Mouse (Mus musculus) kidney, postnatal 25 days (tissue): ENCODE data around the gene Srsf2.
"Not testable (repeated sequence)": the region's sequence is repeated elsewhere in the genome, so short reads cannot be mapped to it uniquely, and the experiment has no call there.

Source experiments
- DNase-seq, 2 experiments: peaks; one replicate each; pipeline ENCODE4 v3.0.0; 2021; ENCODE audit warnings: mixed read lengths in 2 of 2

Srsf2 gene

DNA sequence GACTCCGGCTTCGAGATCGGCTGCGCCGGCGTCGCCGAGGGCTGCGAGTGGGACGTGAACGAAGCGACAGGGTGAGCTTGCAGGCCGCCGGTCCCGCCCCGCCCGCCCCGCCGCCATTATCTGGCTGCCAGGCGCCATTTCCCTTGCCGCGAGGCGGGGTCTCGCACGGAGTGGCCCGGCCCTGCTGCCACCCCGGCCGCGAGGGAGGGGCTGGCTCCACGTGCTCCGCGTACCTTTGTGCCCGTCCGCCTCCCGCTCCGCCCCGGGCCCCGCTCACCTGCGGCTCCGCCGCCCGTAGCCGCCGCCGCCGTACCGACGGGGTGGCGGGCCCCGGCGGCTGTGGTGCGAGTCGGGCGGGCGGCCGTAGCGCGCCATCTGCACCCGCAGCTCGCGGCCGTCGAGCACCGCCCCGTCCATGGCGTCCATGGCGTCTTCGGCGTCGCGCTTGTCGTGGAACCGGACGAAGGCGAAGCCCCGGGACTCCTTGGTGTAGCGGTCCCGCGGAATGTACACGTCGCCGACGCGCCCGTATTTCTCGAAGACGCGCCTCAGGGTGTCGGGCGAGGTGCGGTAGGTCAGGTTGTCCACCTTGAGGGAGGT, 503 bp downstream of the Srsf2 start, which contains the start of gene Mfsd11:
Gene Mfsd11 (plus strand): TSS at position 150 of the 600 bp plus-strand sequence.
- peak; percentile 85 to 94 for DNase-seq

GRCm38 (mm10) chr11:116851576-116852290, 1.2 kb downstream of the Srsf2 start:
- DNase-seq: peak; percentile 65 to 84

DNA sequence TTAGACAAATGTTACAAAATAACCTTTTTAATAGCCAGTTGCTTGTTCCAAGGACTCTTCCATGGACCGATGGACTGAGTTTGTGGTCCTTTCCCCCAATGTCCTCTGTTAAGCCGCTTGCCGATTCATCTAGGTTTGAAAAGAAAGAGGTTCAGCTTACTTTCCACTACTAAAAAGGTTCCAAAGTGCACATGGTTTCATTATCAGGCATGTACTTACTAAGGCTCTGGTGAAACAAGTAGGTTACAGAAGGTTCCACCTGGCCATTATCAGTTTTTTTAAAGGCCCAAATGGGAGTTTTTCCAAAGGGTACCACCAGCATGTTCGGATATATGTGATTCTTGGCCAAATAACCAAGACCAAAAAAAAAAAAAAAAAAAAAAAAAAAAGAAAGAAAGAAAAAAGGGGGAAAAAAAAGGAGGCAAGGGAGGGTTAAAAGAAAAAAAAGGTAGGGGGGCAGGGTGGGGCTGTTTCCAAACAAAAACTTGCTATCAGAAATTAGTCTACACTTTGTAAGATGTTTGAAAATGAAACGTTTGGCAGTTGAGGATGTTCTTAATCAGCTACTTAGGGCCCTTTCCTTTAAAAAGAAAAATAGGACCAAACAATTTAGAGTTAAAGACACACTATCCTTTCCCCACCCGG, 1.9 kb downstream of the Srsf2 start:
- no peak for DNase-seq

GRCm38 (mm10) chr11:116850085-116850484, 2.8 kb downstream of the Srsf2 start:
- no peak for DNase-seq

- DNase-seq: no peak
Observed at GRCm38 (mm10) chr11:116849587-116849986, 3.3 kb downstream of the Srsf2 start.

- DNase-seq: not testable (repeated sequence)
Observed at GRCm38 (mm10) chr11:116848877-116849178, 4.1 kb downstream of the Srsf2 start.

DNA sequence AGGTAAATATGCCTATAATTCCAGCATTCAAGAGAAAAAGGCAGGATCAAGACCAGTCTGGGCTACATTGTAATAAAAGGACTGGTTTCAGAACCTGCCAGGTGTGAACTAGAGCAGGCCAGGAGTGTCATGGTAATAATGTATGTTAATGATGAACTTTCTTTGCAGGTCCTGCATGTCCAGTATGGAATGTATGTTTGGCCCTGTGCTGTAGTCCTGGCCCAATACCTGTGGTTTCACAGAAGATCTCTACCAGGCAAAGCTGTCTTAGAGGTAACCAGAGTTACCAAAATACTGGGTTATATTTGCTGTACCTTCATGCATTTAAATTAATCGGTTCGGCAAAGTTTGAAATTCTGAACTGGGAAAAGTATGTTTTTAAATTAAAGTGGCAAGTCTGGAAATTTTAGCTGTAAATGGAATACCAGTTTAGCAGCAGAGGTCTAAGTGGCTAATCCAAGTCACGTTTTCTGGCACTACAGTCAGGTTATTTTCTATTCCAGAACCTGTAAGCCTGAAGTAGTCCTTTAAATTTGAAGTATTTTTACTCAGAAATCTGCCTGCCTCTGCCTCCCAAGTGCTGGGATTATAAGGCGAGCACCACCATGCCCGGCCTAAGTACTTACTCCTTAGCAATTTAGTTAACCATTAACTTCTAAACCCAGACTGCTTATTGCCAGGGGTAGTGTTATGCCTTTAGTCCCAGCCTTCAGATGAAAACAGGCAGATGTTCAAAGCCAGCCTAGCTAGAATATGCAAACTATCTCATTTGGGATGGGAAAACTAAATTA, 4.6 kb downstream of the Srsf2 start:
- DNase-seq: no peak

DNA sequence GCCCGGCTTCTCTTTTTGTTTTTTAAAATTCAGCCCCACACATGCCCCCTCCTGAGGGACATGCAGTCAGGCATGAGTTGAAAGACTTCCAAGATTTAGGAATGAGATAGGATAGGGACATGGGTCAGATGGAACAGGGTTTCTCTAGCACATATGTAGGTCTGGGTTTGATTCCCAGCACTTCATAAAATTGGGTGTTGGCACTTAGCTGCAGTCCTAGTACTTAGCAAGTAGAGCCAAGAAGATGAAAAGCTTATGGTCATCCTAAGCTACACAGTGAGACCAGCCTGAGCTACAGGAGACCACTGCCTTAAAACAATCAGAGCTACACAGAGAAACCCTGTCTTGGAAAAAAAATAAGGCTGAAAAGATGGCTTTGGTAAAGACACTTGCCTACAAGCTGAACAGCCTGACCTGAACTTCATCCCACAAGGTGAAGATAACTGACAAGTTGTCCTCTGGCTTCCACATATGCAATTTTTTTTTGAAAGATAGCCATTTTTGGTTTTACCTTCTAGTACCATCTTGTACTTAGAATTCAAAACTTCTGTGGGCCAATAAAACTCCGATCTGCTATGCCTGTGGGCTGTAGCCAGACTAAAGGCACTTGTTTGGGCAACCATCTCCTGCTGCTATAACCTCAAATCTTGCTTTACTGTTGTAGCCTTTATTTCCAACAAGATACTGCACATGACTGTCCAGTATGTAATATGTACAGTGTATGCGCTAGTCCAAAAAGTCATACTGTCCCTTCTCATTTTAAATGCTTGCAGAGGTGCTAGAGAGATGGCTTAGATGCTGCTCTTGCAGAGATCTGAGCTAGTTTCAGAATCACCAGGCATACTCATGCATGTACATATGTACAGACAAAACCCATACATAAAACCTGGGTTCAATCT, 5.5 kb downstream of the Srsf2 start:
- no peak for DNase-seq

DNA sequence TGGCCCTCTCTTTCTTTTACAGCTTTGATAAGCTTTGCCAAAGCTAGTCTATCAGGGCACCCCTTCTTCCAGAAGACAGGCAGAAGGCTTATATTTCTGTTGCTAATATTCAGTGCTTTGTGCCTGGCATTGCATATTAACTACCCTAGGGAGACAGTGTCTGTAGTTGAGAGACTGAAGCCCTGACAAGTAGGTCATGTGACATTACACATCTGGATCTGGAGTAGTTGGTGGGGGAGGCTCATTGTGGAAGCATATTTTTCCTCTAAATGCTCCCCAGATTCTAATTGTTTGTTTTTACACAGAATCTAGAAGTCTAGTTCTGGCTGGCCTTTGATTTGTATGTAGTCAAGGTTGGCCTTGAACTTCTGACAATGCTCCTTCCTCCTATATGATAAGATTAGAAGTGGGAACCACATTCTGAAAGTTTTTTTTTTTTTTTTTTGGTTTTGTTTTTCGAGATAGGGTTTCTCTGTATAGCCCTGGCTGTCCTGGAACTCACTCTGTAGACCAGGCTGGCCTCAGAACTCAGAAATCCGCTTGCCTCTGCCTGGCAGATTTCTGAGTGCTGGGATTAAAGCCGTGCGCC, 6.2 kb downstream of the Srsf2 start:
- DNase-seq: no peak

DNA sequence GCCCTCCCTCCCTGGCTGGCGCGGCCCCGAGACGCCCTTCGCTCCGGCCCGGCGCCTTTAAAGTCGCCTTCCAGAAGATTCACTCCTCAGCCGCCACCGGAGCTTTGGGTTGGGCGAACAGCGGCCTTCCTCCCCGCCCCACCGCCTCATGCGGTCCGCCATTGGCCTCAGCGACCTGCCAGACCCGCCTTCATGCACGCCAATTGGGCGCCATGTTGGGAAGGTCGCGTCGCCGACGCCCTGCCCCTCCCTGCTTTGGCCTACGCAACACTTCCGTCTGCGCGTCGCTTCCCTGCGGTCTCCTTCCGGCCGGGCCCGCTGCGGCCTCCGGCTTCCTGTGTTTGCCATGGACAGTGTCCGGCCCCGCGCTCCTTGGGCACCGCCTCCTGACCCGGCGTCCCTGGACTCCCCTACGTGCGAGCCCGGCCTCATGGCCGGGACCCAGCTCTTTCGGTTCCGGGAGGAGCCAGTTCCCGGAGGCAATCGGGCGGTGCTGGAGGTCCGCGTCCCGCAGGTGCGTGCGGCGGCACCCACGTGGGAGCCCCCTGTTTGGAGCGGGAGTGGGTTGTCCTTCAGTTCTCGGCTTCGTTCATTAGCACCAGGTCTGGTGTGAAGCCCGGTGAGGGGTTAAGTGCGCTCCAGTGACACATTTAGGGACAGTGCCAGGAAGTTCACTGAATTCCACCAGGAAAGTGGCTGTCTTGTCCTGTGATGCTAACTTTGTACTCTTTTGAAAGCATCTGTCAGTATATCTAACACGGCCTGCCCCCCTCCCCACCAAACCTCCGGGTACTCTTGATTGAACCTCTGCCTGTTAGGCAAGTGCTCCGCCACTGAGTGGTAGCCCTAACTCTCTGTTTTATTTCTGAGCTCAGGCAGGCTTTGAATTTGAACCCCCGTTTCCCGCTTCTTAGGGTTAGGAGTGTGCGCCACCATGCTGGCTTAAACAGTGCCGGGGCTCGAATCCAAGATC, 9.3 kb downstream of the Srsf2 start, which contains the start of the genes Mettl23 and Jmjd6:
Gene Mettl23 (plus strand): TSS at position 18 of the 973 bp plus-strand sequence.
Gene Jmjd6 (minus strand): TSS at position 189 of the 973 bp plus-strand sequence.
- DNase-seq: peak; percentile 96 to 99

- peak; percentile 60 to 83 for DNase-seq
Observed at GRCm38 (mm10) chr11:116842531-116843260, 10.2 kb downstream of the Srsf2 start.

- peak in 1 of 2 experiments; percentile 40 for DNase-seq
Observed at GRCm38 (mm10) chr11:116840748-116841147, 12.1 kb downstream of the Srsf2 start.

DNA sequence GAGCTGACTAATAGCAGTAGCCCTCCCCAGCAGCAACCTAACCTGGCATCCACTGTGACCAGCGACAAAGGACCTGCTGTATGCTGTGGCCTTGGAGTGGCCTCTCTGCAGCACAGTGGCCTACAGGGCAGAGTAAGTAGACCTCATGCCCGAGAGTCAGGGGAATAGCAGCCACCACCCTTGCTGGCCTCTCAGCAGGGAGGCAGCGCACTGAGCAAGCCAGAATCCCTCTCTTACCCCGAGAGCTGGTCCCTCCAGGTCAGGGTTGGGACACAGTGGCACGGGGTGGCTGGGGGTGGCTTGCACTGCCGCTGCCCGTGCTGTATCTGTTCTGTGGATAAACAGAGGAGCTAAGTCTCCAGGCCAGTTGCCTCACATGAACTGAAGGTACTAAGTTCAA, 13.3 kb downstream of the Srsf2 start:
- no peak for DNase-seq

GRCm38 (mm10) chr11:116838936-116839335, 14.0 kb downstream of the Srsf2 start:
- DNase-seq: peak in 1 of 2 experiments; percentile 45

GRCm38 (mm10) chr11:116837441-116837840, 15.5 kb downstream of the Srsf2 start:
- DNase-seq: no peak

DNA sequence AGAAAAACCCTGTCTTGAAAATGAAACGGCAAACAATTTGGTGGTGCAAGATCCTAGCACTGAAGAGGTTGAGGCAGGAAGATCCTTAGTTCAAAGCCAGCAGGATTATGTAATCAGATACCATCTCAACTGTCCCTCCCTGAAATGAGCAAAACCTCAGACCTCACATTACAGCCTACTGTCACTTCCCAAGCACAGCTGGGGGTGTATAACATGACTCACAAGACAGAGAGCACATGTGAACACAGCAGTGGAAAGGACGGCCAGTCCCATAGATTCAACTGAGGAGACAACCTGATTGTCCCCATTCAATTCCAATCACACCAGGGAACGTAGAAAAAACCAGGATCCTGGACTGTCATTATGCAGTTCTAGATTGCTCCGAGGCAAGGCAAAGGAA, 16.6 kb downstream of the Srsf2 start:
- DNase-seq: no peak

DNA sequence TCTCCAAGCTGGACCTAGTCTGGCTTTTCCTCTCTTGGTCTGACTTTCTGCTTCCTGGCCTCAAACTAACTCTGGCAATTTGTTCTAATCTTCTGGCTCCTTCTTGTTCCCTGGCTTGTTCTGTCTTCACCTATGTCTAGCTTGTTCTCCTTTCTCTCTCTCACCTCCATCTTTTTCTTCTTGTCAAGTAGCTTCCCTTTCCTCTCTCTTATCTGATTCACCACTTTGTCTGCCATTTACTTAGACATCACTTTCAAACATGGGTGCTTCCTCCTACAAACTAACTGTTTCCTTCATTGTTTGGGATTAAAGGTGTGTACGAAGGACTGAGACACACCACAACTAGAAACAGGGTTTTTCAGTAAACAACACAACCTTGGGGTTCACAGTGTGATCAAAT, 17.9 kb downstream of the Srsf2 start:
- no peak for DNase-seq

DNA sequence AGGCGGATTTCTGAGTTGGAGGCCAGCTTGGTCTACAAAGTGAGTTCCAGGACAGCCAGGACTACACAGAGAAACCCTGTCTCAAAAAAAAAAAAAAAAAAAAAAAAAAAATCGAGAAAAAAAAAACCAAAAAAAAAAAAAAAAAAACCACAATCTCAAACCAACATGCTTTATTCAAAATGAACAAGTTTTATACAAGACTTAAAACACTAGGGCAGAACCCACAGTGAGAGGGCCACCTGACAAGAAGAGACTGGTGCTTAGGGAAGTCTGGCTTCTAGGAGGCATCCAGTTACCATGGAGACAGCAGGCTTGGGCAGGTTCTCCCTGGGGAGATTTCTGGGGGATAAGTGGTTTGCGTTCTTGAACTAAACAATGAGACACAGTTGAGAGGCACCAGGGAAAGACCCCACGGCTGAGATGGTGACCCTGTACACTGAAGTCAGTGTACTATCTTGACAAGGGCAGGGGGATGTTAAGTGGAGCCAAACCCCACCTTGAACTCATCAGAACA, 20.7 kb downstream of the Srsf2 start:
- no peak for DNase-seq

DNA sequence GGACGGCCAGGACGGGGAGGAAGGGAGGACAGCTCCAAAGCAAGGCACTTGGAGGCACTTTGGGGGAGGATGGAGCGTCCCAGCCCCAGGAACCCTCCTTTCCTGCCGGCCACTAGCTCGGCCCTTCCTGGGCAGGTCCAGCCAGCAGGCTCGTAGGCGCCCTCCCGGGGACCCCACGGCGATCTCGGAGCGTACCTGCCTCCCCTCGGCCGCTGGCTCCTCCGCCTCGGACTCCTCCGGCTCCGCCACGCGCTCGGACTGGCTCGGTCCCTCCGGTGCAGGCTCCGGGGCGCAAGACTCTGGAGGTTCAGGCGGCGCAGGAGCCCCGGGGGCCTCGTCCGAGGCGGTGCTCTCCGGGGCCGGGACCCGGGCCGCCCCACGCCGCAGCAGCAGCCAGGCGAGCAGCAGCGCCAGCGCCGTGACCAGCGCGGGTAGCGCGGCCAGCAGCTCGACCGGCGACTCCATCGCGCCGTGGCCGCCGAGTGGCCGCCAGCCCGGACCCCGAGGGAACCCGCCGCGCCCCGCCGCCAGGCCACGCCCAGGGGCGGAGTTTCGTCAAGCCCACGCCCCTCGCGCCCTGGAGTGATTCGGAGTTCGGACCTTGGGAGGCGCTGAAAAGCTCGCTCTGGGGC, 25.2 kb downstream of the Srsf2 start, which contains the start of gene Mxra7:
Gene Mxra7 (minus strand): TSS at position 513 of the 632 bp plus-strand sequence.
- DNase-seq: peak; percentile 83 to 86
